Comparison of ENCODE assay signal across 8 mouse cellular contexts in the genomic region with DNA sequence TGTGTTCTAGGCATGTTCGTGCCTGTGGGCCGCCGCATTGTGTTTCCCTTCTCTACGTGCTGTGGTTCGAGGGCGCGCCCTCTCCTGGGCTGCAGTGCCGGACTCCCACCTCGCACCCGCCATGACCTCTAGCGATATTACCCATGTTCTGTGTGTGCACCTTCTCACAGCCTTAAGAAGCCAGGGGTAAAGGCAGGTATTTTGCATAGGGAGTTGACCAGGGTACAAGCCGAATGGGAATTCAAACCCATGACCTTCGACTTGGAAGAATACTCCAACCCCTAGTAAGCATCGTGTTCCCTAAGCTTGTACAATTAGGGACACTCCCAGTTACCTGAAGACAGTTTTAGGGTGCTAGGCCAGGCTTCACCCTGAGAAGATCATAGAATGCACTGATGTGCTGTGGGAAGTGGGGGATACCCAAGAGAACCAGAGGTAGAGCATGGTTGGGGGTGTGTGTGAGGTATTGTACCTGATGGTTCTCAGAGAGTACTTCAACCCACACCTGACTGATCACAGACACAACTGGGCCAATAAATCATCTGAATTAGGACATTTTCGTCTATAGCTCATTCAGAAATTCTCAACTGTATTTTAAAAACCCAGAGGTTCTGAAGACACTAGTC.
DNase-seq lines count a peak whose midpoint lies in the region; ATAC-seq lines count a peak whose summit lies in the region.
"Not testable (repeated sequence)": the region's sequence is repeated elsewhere in the genome, so short reads cannot be mapped to it uniquely, and the experiment has no call there.

No protein-coding gene starts in this region.

- peak overlapping the region; percentile 45 for H3K4me2 ChIP-seq in embryonic facial prominence, embryonic 15.5 days (replicated peaks)
- peak overlapping the region; percentile 68 for H3K4me2 ChIP-seq in heart, embryonic 12.5 days
- peak overlapping the region; percentile 54 for H3K4me2 ChIP-seq in intestine, embryonic 15.5 days (replicated peaks)
- H3K4me2 ChIP-seq in limb, embryonic 13.5 days (replicated peaks), result peak overlapping the region; percentile 57
- H3K4me2 ChIP-seq in midbrain, embryonic 11.5 days, result peak overlapping the region; percentile 39

- not testable (repeated sequence) for H3K4me1 ChIP-seq in embryonic facial prominence, embryonic 15.5 days; heart, embryonic 12.5 days (replicated peaks); intestine, embryonic 15.5 days (replicated peaks); limb, embryonic 13.5 days; midbrain, embryonic 11.5 days (ENCODE audit: control insufficient read depth, insufficient read depth, low read length)

- not testable (repeated sequence) for H3K9ac ChIP-seq in embryonic facial prominence, embryonic 15.5 days; limb, embryonic 13.5 days; midbrain, embryonic 11.5 days (ENCODE audit: low read length)
- peak overlapping the region; percentile 96; the same call in 1 of the 2 replicates for H3K9ac ChIP-seq in heart, embryonic 12.5 days
- H3K9ac ChIP-seq in intestine, embryonic 15.5 days, result 0 out of 2 replicates have a peak overlapping the region, but pooled peaks have one; percentile 20

- ATAC-seq in embryonic facial prominence, embryonic 15.5 days (ENCODE audit: insufficient number of reproducible peaks, low FRiP score, low TSS enrichment, low read depth); heart, embryonic 12.5 days (ENCODE audit: insufficient number of reproducible peaks, low FRiP score); limb, embryonic 13.5 days (ENCODE audit: low FRiP score, low read depth): not testable (repeated sequence)
- ATAC-seq in intestine, embryonic 15.5 days, result peak; percentile 24
- ATAC-seq in midbrain, embryonic 11.5 days (ENCODE audit: low FRiP score), result peak; percentile 13; the same call in 1 of the 2 replicates

- peak; percentile 34 for DNase-seq in CD4-positive helper T cell, adult 2 months (ENCODE audit: low read depth, low spot score)
- peak; percentile 2 for DNase-seq in brain, adult 2 months (ENCODE audit: low read depth, low spot score)
- peak; percentile 91 for DNase-seq in midbrain, embryonic 11.5 days (ENCODE audit: low spot score, missing footprints)
- peak; percentile 5 for DNase-seq in ovary, postnatal 10 days (ENCODE audit: low spot score)

- not testable (repeated sequence) for H3K36me3 ChIP-seq in embryonic facial prominence, embryonic 15.5 days; intestine, embryonic 15.5 days; midbrain, embryonic 11.5 days (ENCODE audit: control insufficient read depth, insufficient read depth, low read length)
- H3K36me3 ChIP-seq in heart, embryonic 12.5 days, result peaks cover 17% of the 10 kb centered on the region
- peaks cover 21% of the 10 kb centered on the region for H3K36me3 ChIP-seq in limb, embryonic 13.5 days

- H3K27ac ChIP-seq in embryonic facial prominence, embryonic 15.5 days (replicated peaks); heart, embryonic 12.5 days (ENCODE audit: poor library complexity, severe bottlenecking); intestine, embryonic 15.5 days; limb, embryonic 13.5 days; midbrain, embryonic 11.5 days (ENCODE audit: low read depth, low read length): not testable (repeated sequence)

- peak overlapping the region; percentile 79 for H3K4me3 ChIP-seq in embryonic facial prominence, embryonic 15.5 days (replicated peaks)
- peak overlapping the region; percentile 95 for H3K4me3 ChIP-seq in heart, embryonic 12.5 days
- H3K4me3 ChIP-seq in intestine, embryonic 15.5 days (replicated peaks), result peak overlapping the region; percentile 89
- H3K4me3 ChIP-seq in limb, embryonic 13.5 days, result peak overlapping the region; percentile 86
- peak overlapping the region; percentile 76 for H3K4me3 ChIP-seq in midbrain, embryonic 11.5 days (ENCODE audit: low read depth, low read length)

- H3K9me3 ChIP-seq in embryonic facial prominence, embryonic 15.5 days (replicated peaks); heart, embryonic 12.5 days (replicated peaks); intestine, embryonic 15.5 days; midbrain, embryonic 11.5 days (ENCODE audit: control insufficient read depth, low read length): not testable (repeated sequence)
- H3K9me3 ChIP-seq in limb, embryonic 13.5 days, result peaks cover 19% of the 10 kb centered on the region

- not testable (repeated sequence) for H3K27me3 ChIP-seq in embryonic facial prominence, embryonic 15.5 days; heart, embryonic 12.5 days (replicated peaks); intestine, embryonic 15.5 days (replicated peaks); limb, embryonic 13.5 days; midbrain, embryonic 11.5 days (ENCODE audit: control insufficient read depth, insufficient read depth, low read length)

- WGBS in embryonic facial prominence, embryonic 15.5 days, result 14% methylated on average over 15 of the region's 15 CpGs
- WGBS in heart, embryonic 12.5 days, result 12% methylated on average over 15 of the region's 15 CpGs
- 12% methylated on average over 14 of the region's 15 CpGs for WGBS in intestine, embryonic 15.5 days
- WGBS in limb, embryonic 13.5 days, result 13% methylated on average over 14 of the region's 15 CpGs
- 22% methylated on average over 9 of the region's 15 CpGs for WGBS in midbrain, embryonic 11.5 days

Comparison
In these comparisons a context has a peak if more than half of its experiments do, and no peak if none do; other contexts are left out.
1. DNase-seq: peak in every context shown above with its lines; median percentile 91 in midbrain, embryonic 11.5 days; 34 in CD4-positive helper T cell, adult 2 months; 5 in ovary, postnatal 10 days; 2 in brain, adult 2 months.